ENCODE assay signal across 10 mouse cellular contexts in the genomic region with DNA sequence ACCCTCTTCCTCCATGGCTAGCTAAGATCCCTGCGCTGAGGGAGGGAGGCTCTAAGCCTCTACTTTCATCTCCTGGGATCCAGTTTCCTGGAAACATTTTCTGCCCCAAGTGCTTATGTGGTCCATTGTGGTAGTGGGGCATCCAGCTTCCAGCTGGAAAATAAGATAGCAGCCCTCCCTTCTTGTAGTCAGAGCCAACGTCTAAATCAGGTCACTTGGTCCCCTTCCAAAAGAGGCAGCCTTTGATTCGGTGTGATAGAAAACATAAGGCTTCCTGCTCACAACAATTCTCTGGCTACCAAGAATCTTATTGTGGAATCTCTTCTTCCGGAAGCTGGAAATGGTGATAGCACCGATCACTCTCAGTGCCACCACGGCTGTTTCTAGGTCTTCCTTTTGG. TPM values are rescaled to one million over a fixed set of nuclear protein-coding genes. Genes with fewer than 3 reads are reported as not detected.
DNase-seq lines count a peak whose midpoint lies in the region; ATAC-seq and TF ChIP-seq lines count a peak whose summit lies in the region.
"Had no signal": no experiment of that assay in that cellular context is flagged by ENCODE, and none has a peak within 500 bp of the region (broad histone marks: within the 10 kb centered on the region; RNA-seq: fewer than 3 reads in every experiment).

No protein-coding gene starts in this region.

- WGBS in kidney, postnatal 0 days = 64% methylated on average over 6 of the region's 6 CpGs
- 73% methylated on average over 6 of the region's 6 CpGs for WGBS in forebrain, embryonic 16.5 days

- no peaks in the 10 kb centered on the region for H3K27me3 ChIP-seq in kidney, postnatal 0 days (ENCODE audit: insufficient read depth, low read length)
- H3K27me3 ChIP-seq in forebrain, embryonic 16.5 days (replicated peaks; ENCODE audit: control insufficient read depth, insufficient read depth, low read length) = no peaks in the 10 kb centered on the region
- H3K27me3 ChIP-seq: forebrain, embryonic 12.5 days had no signal

- no peaks in the 10 kb centered on the region for H3K36me3 ChIP-seq in kidney, postnatal 0 days (ENCODE audit: insufficient read depth, low read length)
- H3K36me3 ChIP-seq in forebrain, embryonic 16.5 days (ENCODE audit: control insufficient read depth, insufficient read depth) = no peaks in the 10 kb centered on the region
- H3K36me3 ChIP-seq: forebrain, embryonic 12.5 days had no signal

- no peak overlapping the region for H3K9ac ChIP-seq in kidney, postnatal 0 days (ENCODE audit: low read depth, low read length)
- no peak overlapping the region for H3K9ac ChIP-seq in forebrain, embryonic 16.5 days (replicated peaks; ENCODE audit: low read depth, low read length)
- H3K9ac ChIP-seq: forebrain, embryonic 12.5 days had no signal

- peak overlapping the region; percentile 46; the same call in 1 of the 2 replicates for H3K27ac ChIP-seq in gastrocnemius, adult 2 months
- no peak overlapping the region for H3K27ac ChIP-seq in kidney, postnatal 0 days
- H3K27ac ChIP-seq in forebrain, embryonic 16.5 days (ENCODE audit: low read length) = no peak overlapping the region
- H3K27ac ChIP-seq: forebrain, embryonic 12.5 days had no signal

- no peaks in the 10 kb centered on the region for H3K9me3 ChIP-seq in kidney, postnatal 0 days (replicated peaks; ENCODE audit: low read length)
- no peaks in the 10 kb centered on the region for H3K9me3 ChIP-seq in forebrain, embryonic 16.5 days (ENCODE audit: control insufficient read depth, low read length)
- H3K9me3 ChIP-seq: forebrain, embryonic 12.5 days had no signal

- intact Hi-C loops in gastrocnemius, adult 2 months (cut with DNase I) = no loop called here

- no peak for TF ChIP-seq CTCF in gastrocnemius, adult 2 months (IDR thresholded peaks at IDR 0.05)
- no peak for TF ChIP-seq CTCF in kidney, postnatal 0 days (IDR thresholded peaks at IDR 0.05; ENCODE audit: low read depth)

- DNase-seq in gastrocnemius, adult 2 months = no peak
- no peak for DNase-seq in gastrocnemius, adult 18-20 months (ENCODE audit: low spot score)
- peak; percentile 73 for DNase-seq in Muller cell, postnatal 12 days (ENCODE audit: inconsistent ontology term)
- DNase-seq in cerebellum, postnatal 10 days = peak; percentile 54 to 76
- peak; percentile 45 for DNase-seq in kidney, postnatal 0 days (ENCODE audit: low spot score)
- DNase-seq in layer of hippocampus, postnatal 36 days = no peak
- DNase-seq in urinary bladder, adult 18-20 months (ENCODE audit: low spot score in 2 of 2) = no peak

- no peaks in the 10 kb centered on the region for H3K4me1 ChIP-seq in kidney, postnatal 0 days (replicated peaks; ENCODE audit: insufficient read depth, low read length)
- H3K4me1 ChIP-seq in forebrain, embryonic 16.5 days (replicated peaks; ENCODE audit: control insufficient read depth, insufficient read depth, low read length) = 0 out of 2 replicates have a peak, but pooled peaks cover 4% of the 10 kb centered on the region
- H3K4me1 ChIP-seq: forebrain, embryonic 12.5 days; megakaryocyte, embryonic 14.5 days had no signal

- no peak overlapping the region for H3K4me3 ChIP-seq in gastrocnemius, adult 2 months
- no peak overlapping the region for H3K4me3 ChIP-seq in kidney, postnatal 0 days (replicated peaks; ENCODE audit: low read depth, low read length)
- H3K4me3 ChIP-seq in forebrain, embryonic 16.5 days (replicated peaks; ENCODE audit: low read length) = no peak overlapping the region
- H3K4me3 ChIP-seq: forebrain, embryonic 12.5 days; megakaryocyte, embryonic 14.5 days had no signal

- no peak overlapping the region for H3K4me2 ChIP-seq in kidney, postnatal 0 days (ENCODE audit: low read length)
- no peak overlapping the region for H3K4me2 ChIP-seq in forebrain, embryonic 16.5 days (ENCODE audit: low read length)
- H3K4me2 ChIP-seq: forebrain, embryonic 12.5 days had no signal

- no peak for ATAC-seq in kidney, postnatal 0 days (replicated peaks; ENCODE audit: low FRiP score, low read depth)
- no peak for ATAC-seq in forebrain, embryonic 16.5 days

RNA-seq across cellular contexts. Expression of gene Ddx59, which starts 33.9 kb away (rescaled TPM):
- total RNA-seq in gastrocnemius, adult 2 months (2021) = 10 to 100 TPM; 19.3 to 19.6 TPM
- total RNA-seq in gastrocnemius, adult 18-20 months (2021) = 10 to 100 TPM; 20.0 to 20.7 TPM
- polyA plus RNA-seq in kidney, postnatal 0 days (2015; fragmentation: Nextera tagmentation; extraction: Ambion mirVana) = 13.4 and 14.0 TPM in 2 replicates
- 17.2 and 19.0 TPM in 2 replicates for polyA plus RNA-seq in forebrain, embryonic 16.5 days (2015; fragmentation: Nextera tagmentation; extraction: Ambion mirVana)
- total RNA-seq in layer of hippocampus, postnatal 36 days (2021) = 1 to 10 TPM; 7.5 to 8.3 TPM

RNA-seq across cellular contexts. Expression of gene Camsap2, which starts 35.3 kb away (rescaled TPM):
- 10 to 100 TPM in 1 of 2 experiments, 1 to 10 TPM in 1; 8.3 to 12.4 TPM for total RNA-seq in gastrocnemius, adult 2 months (2021)
- total RNA-seq in gastrocnemius, adult 18-20 months (2021) = 10 to 100 TPM in 1 of 2 experiments, 1 to 10 TPM in 1; 9.0 to 10.0 TPM
- 8.1 and 8.6 TPM in 2 replicates for polyA plus RNA-seq in kidney, postnatal 0 days (2015; fragmentation: Nextera tagmentation; extraction: Ambion mirVana)
- polyA plus RNA-seq in forebrain, embryonic 16.5 days (2015; fragmentation: Nextera tagmentation; extraction: Ambion mirVana) = 30.8 and 32.0 TPM in 2 replicates
- 100 to 1,000 TPM; 136 to 142 TPM for total RNA-seq in layer of hippocampus, postnatal 36 days (2021)

Comparison
In these comparisons a context has a peak if more than half of its experiments do, and no peak if none do; other contexts are left out.
1. DNase-seq: peak in Muller cell, postnatal 12 days (single experiment), cerebellum, postnatal 10 days (2 of 2) and kidney, postnatal 0 days (single experiment); none in gastrocnemius, adult 2 months (single experiment), gastrocnemius, adult 18-20 months (single experiment), layer of hippocampus, postnatal 36 days (0 of 2) and urinary bladder, adult 18-20 months (0 of 2).
2. RNA of gene Camsap2, which starts 35.3 kb away (total RNA-seq): 136 to 142 TPM in layer of hippocampus, postnatal 36 days; 8.3 to 12.4 TPM in gastrocnemius, adult 2 months and 9.0 to 10.0 TPM in gastrocnemius, adult 18-20 months; every median in the first group is over 10 times any median in the second.